Mouse (Mus musculus) megakaryocyte-erythroid progenitor cell, adult 5 weeks (primary cell): ENCODE results near the gene Cers2. TPM values are rescaled to one million over a fixed set of nuclear protein-coding genes. Genes with fewer than 3 reads are reported as not detected.

Source experiments
- polyA plus RNA-seq: library from polyadenylated mRNA; stranded (reverse); fragments of >175 nt; gene quantifications from 2 replicates; pipeline ENCODE4 v1.2.3, GENCODE M21; 2012

Gene Cers2
- polyA plus RNA-seq = 352 and 417 TPM in 2 replicates

DNA sequence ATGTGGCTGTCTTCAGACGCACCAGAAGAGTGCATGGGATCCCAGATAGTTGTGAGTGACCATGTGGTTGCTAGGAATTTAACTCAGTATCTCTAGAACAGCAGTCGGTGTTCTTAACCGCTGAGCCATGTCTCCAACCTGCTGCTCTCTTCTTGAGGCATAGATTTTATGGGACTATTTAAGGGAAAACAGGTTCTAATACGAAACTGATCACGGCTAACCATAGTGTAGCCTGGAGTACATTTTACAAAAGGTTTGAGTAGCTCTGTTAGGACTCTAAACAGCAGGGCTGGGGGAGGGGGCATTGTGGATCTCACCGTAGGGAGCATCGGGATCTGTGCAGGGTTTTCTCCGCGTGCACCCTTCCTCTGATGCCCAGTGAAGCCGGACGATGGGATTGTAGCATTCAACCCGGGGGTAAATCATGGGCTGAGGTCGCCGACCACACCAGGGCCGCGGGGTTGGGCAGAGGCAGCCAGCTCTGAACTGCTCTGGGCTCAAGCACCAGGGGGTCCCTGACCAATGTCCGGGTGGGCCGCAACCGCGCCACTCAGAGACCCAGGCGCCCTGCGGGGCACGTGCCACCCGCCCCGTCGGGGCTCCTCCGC, at the start of gene Cers2:
Cers2 (plus strand) TSS at position 306 of the 608 bp plus-strand sequence.

DNA sequence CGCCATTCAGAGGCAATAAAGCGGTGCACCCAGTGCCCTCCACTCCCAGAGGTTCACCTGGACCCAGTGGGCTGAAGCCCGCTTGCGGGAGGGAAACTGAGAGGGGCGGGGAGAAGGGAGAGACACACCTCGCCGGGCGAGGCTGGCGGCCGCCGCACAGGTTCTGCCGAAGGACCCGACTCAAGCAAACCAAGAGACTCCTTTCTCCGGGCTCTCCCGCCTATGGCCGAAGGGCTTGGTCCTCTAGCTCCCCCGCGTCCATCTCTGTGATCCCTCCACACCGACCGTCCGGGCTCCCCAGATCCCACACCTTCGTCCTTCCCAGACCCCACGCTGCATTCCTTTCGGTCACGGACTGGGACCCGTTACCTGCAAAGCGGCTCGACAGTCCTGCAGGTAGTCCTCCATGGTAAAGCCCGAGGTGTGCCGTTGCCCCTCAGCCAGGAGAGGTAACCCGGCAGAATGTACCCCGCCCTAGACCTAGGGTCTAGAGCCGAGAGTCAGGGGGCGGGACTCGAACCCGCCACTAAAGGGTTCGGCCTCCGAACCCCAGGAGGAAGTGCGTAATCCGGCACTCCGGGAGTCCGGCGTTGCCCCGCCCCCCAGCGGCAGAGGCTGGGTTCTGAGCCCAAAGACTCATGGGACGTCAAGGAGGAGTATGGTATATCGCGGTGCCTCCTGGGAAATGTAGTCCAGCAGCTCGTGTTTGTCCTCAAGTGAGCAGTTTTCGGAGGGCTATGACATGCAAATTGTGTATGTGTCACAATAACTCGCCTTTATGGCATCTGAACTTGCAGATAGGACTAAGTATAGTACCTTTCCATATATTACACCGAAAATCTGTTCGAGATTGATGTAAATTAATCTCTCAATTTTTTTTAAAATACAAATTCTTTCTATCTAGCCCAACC, 33.1 kb upstream of the Cers2 start, which contains the start of the genes Mindy1 and Prune1:
Mindy1 (plus strand) TSS at position 130 of the 911 bp plus-strand sequence.
Prune1 (minus strand) TSS at position 861 of the 911 bp plus-strand sequence.

DNA sequence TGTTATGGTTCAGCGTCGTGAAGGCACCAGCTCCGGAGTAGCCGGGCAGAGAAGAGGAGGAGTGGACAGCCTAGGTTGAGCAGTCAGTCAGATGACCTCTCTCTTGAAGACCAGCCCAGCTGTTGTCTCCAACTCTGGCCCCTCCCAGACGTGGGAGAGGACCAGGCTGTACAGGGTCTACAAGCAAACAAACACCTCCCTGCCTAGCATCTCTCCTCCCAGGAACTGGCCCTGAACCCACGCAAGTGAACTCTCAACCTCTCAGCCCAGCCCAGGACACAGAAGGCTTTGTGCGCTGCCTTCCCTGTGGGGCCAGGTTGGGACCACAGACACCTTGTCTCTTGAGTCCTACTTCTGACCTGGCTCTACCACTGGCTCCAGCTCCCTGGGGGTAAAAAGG, 7.5 kb upstream of the Cers2 start, which contains the start of gene Anxa9:
Anxa9 (minus strand) TSS at position 77 of the 400 bp plus-strand sequence.

GRCm38 (mm10) chr3:95356701-95357449, 42.3 kb downstream of the Cers2 start, which contains the start of gene Setdb1:
Gene Setdb1 (minus strand): TSS chr3:95357202.

Other genes starting within 250 kb of the Cers2 start
- 15.0 and 24.5 TPM in 2 replicates for gene Pip5k1a, start 207.9 kb upstream of the Cers2 start, polyA plus RNA-seq
- gene Vps72, start 203.8 kb upstream of the Cers2 start, polyA plus RNA-seq = 224 and 237 TPM in 2 replicates
- gene Tmod4, start 190.3 kb upstream of the Cers2 start, polyA plus RNA-seq = not detected in 2 replicates
- gene Scnm1, start 180.8 kb upstream of the Cers2 start, polyA plus RNA-seq = 6.1 and 9.0 TPM in 2 replicates
- 3.8 and 4.7 TPM in 2 replicates for gene Lysmd1, start 180.7 kb upstream of the Cers2 start, polyA plus RNA-seq
- gene Tnfaip8l2, start 172.4 kb upstream of the Cers2 start, polyA plus RNA-seq = 10.5 and 16.0 TPM in 2 replicates
- gene Sema6c, start 154.3 kb upstream of the Cers2 start, polyA plus RNA-seq = 6.5 and 7.1 TPM in 2 replicates
- gene Gabpb2, start 96.9 kb upstream of the Cers2 start, polyA plus RNA-seq = 2.2 and 2.7 TPM in 2 replicates
- 138 and 173 TPM in 2 replicates for gene Cdc42se1, start 86.1 kb upstream of the Cers2 start, polyA plus RNA-seq
- gene Mllt11, start 82.6 kb upstream of the Cers2 start, polyA plus RNA-seq = 3.4 and 4.4 TPM in 2 replicates
- 3.4 TPM in 2 replicates for gene Gm128, start 73.2 kb upstream of the Cers2 start, polyA plus RNA-seq
- gene Bnipl, start 63.6 kb upstream of the Cers2 start, polyA plus RNA-seq = 0.34 TPM in 1 of 2 replicates, not detected in the other
- gene Mindy1, start 33.4 kb upstream of the Cers2 start, polyA plus RNA-seq = 118 and 120 TPM in 2 replicates
- gene Prune1, start 32.7 kb upstream of the Cers2 start, polyA plus RNA-seq = 2.8 and 3.0 TPM in 2 replicates
- gene Anxa9, start 7.6 kb upstream of the Cers2 start, polyA plus RNA-seq = 2.0 and 2.2 TPM in 2 replicates
- gene Setdb1, start 42.4 kb downstream of the Cers2 start, polyA plus RNA-seq = 12.8 and 14.9 TPM in 2 replicates
- not detected in 2 replicates for gene 4930558C23Rik, start 88.0 kb downstream of the Cers2 start, polyA plus RNA-seq
- gene Arnt, start 119.6 kb downstream of the Cers2 start, polyA plus RNA-seq = 14.1 and 15.5 TPM in 2 replicates
- not detected in 2 replicates for gene Ctsk, start 184.5 kb downstream of the Cers2 start, polyA plus RNA-seq
- gene Ctss, start 212.0 kb downstream of the Cers2 start, polyA plus RNA-seq = 2.0 and 3.0 TPM in 2 replicates
- not detected in 2 replicates for gene Hormad1, start 244.9 kb downstream of the Cers2 start, polyA plus RNA-seq